Mouse (Mus musculus) liver, embryonic 16.5 days (tissue): ENCODE data around the gene Npas2. TPM values are rescaled to one million over a fixed set of nuclear protein-coding genes. Genes with fewer than 3 reads are reported as not detected.

Source experiments
- ATAC-seq: fragments of 200-750 bp; cut with Nextera tagmentation; 2 replicates; pipeline ENCODE4 v1.8.0; 2017; ENCODE audit warnings: low read depth, mild to moderate bottlenecking, moderate number of reproducible peaks, moderate library complexity
- H3K27ac ChIP-seq: fragments of 300-500 bp; sonication (generic); 2 replicates; pipeline ENCODE4 v1.5.1; 2014; ENCODE audit warnings: mild to moderate bottlenecking, low read length
- H3K27me3 ChIP-seq: fragments of 300-500 bp; sonication (generic); 2 replicates; pipeline ENCODE4 v1.6.1; 2014; ENCODE audit warnings: low read depth, low read length, mixed read lengths; ENCODE audit not compliant: control insufficient read depth, insufficient read depth
- H3K36me3 ChIP-seq: fragments of 300-500 bp; sonication (generic); 2 replicates; pipeline ENCODE4 v1.6.1; 2014; ENCODE audit warnings: mild to moderate bottlenecking; ENCODE audit not compliant: control insufficient read depth, insufficient read depth
- H3K4me1 ChIP-seq: fragments of 300-500 bp; sonication (generic); 2 replicates; pipeline ENCODE4 v1.6.1; 2014; ENCODE audit warnings: low read depth, low read length, mixed read lengths; ENCODE audit not compliant: control insufficient read depth
- H3K4me2 ChIP-seq: fragments of 300-500 bp; sonication (generic); 2 replicates; pipeline ENCODE4 v1.6.1; 2014; ENCODE audit warnings: low read depth, low read length, mixed read lengths
- H3K4me3 ChIP-seq: fragments of 300-500 bp; sonication (generic); 2 replicates; pipeline ENCODE4 v1.5.1; 2014; ENCODE audit warnings: low read depth, mild to moderate bottlenecking, low read length
- H3K9ac ChIP-seq: fragments of 300-500 bp; sonication (generic); 2 replicates; pipeline ENCODE4 v1.6.1; 2014; ENCODE audit warnings: low read depth, low read length
- H3K9me3 ChIP-seq: fragments of 300-500 bp; sonication (generic); replicated peaks from 2 replicates; pipeline ENCODE4 v1.6.1; 2016; ENCODE audit warnings: low read length; ENCODE audit not compliant: control insufficient read depth
- WGBS: fragments of 180-500 bp; shearing (Covaris S2); extraction: QIAGEN DNeasy Blood & Tissue Kit; methylation state at CpG from one replicate; pipeline ENCODE4 v1.1.7; 2014; ENCODE audit not compliant: insufficient replicate concordance; 5-methylcytosine and 5-hydroxymethylcytosine counted together
- polyA plus RNA-seq: library from polyadenylated mRNA; unstranded; fragments of >200 nt; fragmentation: Nextera tagmentation; extraction: Ambion mirVana; gene quantifications from 2 replicates; pipeline ENCODE4 v1.2.1, GENCODE M21; 2015

The Npas2 gene
- polyA plus RNA-seq, 1 experiment from 2014 or later: 0.42 TPM

GRCm38 (mm10) chr1:39205021-39205420 lies 11.5 kb downstream of the Npas2 start:
- no peaks in the 10 kb centered on the region for H3K27me3 ChIP-seq
- H3K4me2 ChIP-seq: no peak overlapping the region
- no peaks in the 10 kb centered on the region for H3K36me3 ChIP-seq
- H3K9me3 ChIP-seq: no peaks in the 10 kb centered on the region
- no peak overlapping the region for H3K4me3 ChIP-seq
- WGBS: 62% methylated on average over 10 of the region's 10 CpGs
- H3K27ac ChIP-seq: no peak overlapping the region
- ATAC-seq: no peak
- H3K4me1 ChIP-seq: no peaks in the 10 kb centered on the region
- no peak overlapping the region for H3K9ac ChIP-seq

GRCm38 (mm10) chr1:39205697-39206096 lies 12.2 kb downstream of the Npas2 start:
- ATAC-seq: no peak
- 28% methylated on average over 4 of the region's 4 CpGs for WGBS
- Histone ChIP-seq H3K27me3 (no peaks in the 10 kb centered on the region), H3K9ac (no peak overlapping the region), H3K4me3 (no peak overlapping the region), H3K4me2 (no peak overlapping the region), H3K4me1 (no peaks in the 10 kb centered on the region), H3K36me3 (no peaks in the 10 kb centered on the region), H3K27ac (no peak overlapping the region), H3K9me3 (no peaks in the 10 kb centered on the region)

- Histone ChIP-seq H3K9me3 (no peaks in the 10 kb centered on the region), H3K9ac (no peak overlapping the region), H3K4me3 (no peak overlapping the region), H3K27me3 (no peaks in the 10 kb centered on the region), H3K4me1 (no peaks in the 10 kb centered on the region), H3K27ac (no peak overlapping the region), H3K36me3 (no peaks in the 10 kb centered on the region), H3K4me2 (no peak overlapping the region)
- WGBS: 21% methylated on average over 7 of the region's 7 CpGs
- no peak for ATAC-seq
Measured at GRCm38 (mm10) chr1:39206942-39207341, 13.4 kb downstream of the Npas2 start.

- no peak overlapping the region for H3K9ac ChIP-seq
- H3K27ac ChIP-seq: no peak overlapping the region
- H3K27me3 ChIP-seq: no peaks in the 10 kb centered on the region
- H3K4me2 ChIP-seq: no peak overlapping the region
- ATAC-seq: no peak
- H3K4me1 ChIP-seq: no peaks in the 10 kb centered on the region
- H3K36me3 ChIP-seq: no peaks in the 10 kb centered on the region
- 49% methylated on average over 5 of the region's 5 CpGs for WGBS
- no peaks in the 10 kb centered on the region for H3K9me3 ChIP-seq
- no peak overlapping the region for H3K4me3 ChIP-seq
Measured at GRCm38 (mm10) chr1:39210928-39211327, 17.4 kb downstream of the Npas2 start.

- no peak overlapping the region for H3K4me3 ChIP-seq
- 59% methylated on average over 6 of the region's 6 CpGs for WGBS
- H3K4me1 ChIP-seq: no peaks in the 10 kb centered on the region
- H3K9ac ChIP-seq: no peak overlapping the region
- ATAC-seq: no peak
- H3K27me3 ChIP-seq: no peaks in the 10 kb centered on the region
- no peak overlapping the region for H3K4me2 ChIP-seq
- no peaks in the 10 kb centered on the region for H3K36me3 ChIP-seq
- no peak overlapping the region for H3K27ac ChIP-seq
- no peaks in the 10 kb centered on the region for H3K9me3 ChIP-seq
Measured at GRCm38 (mm10) chr1:39212982-39213381, 19.5 kb downstream of the Npas2 start.

- Histone ChIP-seq H3K4me1 (no peaks in the 10 kb centered on the region), H3K9me3 (no peaks in the 10 kb centered on the region), H3K4me2 (no peak overlapping the region), H3K27me3 (no peaks in the 10 kb centered on the region), H3K27ac (no peak overlapping the region), H3K4me3 (no peak overlapping the region), H3K9ac (no peak overlapping the region), H3K36me3 (no peaks in the 10 kb centered on the region)
- WGBS: 67% methylated on average over 3 of the region's 3 CpGs
- no peak for ATAC-seq
Measured at GRCm38 (mm10) chr1:39217584-39217983, 24.1 kb downstream of the Npas2 start.

- no peak for ATAC-seq
- H3K36me3 ChIP-seq: no peaks in the 10 kb centered on the region
- H3K4me1 ChIP-seq: no peaks in the 10 kb centered on the region
- no peaks in the 10 kb centered on the region for H3K27me3 ChIP-seq
- H3K4me3 ChIP-seq: no peak overlapping the region
- no peaks in the 10 kb centered on the region for H3K9me3 ChIP-seq
- no peak overlapping the region for H3K4me2 ChIP-seq
- 79% methylated on average over 5 of the region's 5 CpGs for WGBS
- H3K27ac ChIP-seq: no peak overlapping the region
- no peak overlapping the region for H3K9ac ChIP-seq
Measured at GRCm38 (mm10) chr1:39228401-39228800, 34.9 kb downstream of the Npas2 start.

- WGBS: 56% methylated on average over 3 of the region's 3 CpGs
- H3K36me3 ChIP-seq: no peaks in the 10 kb centered on the region
- H3K27ac ChIP-seq: no peak overlapping the region
- no peak overlapping the region for H3K9ac ChIP-seq
- no peaks in the 10 kb centered on the region for H3K4me1 ChIP-seq
- no peaks in the 10 kb centered on the region for H3K27me3 ChIP-seq
- H3K4me3 ChIP-seq: no peak overlapping the region
- ATAC-seq: no peak
- H3K4me2 ChIP-seq: no peak overlapping the region
- no peaks in the 10 kb centered on the region for H3K9me3 ChIP-seq
Measured at GRCm38 (mm10) chr1:39230021-39230420, 36.5 kb downstream of the Npas2 start.

- ATAC-seq: no peak
- no peaks in the 10 kb centered on the region for H3K27me3 ChIP-seq
- no peak overlapping the region for H3K27ac ChIP-seq
- no peaks in the 10 kb centered on the region for H3K9me3 ChIP-seq
- no peaks in the 10 kb centered on the region for H3K4me1 ChIP-seq
- H3K4me2 ChIP-seq: no peak overlapping the region
- no peaks in the 10 kb centered on the region for H3K36me3 ChIP-seq
- H3K9ac ChIP-seq: no peak overlapping the region
- WGBS: 54% methylated on average over 11 of the region's 11 CpGs
- H3K4me3 ChIP-seq: no peak overlapping the region
Measured at GRCm38 (mm10) chr1:39234815-39235449, 41.4 kb downstream of the Npas2 start.
